Mouse (Mus musculus): ENCODE measurements at regions not wholly inside any gene's neighbourhood (a gene's known extent, or its start where the extent isn't known, plus 50 kb on each side); places are given as distances from the start of the nearest gene placed in this dataset.

DNA sequence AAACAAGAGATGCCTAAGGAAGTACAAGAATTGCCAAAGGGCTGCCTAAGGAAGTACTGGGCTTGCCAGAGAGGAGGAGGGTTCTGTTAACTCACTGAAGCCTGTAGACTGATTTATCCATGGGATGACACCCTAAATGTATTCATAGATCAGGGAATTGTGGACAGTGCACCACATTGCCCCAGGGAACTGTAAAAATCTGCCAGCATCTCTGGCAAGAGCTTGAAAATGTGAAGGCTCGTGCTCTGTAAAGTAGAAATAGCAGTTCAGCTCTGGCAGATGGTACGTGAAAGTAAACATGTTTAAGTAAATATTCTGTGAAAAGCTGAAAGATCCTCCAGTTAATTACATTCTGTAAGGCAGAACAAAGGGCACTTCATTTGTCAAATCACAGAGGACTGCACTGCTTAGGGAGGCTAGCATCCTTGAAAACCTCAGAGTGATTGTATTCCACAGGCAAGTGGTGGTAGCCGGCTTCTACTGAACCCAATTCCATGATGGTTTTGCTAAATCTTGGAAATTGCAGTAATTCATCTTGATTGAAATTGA, 445.9 kb upstream of the Grin3a start:
- DNase-seq, result no peak

DNA sequence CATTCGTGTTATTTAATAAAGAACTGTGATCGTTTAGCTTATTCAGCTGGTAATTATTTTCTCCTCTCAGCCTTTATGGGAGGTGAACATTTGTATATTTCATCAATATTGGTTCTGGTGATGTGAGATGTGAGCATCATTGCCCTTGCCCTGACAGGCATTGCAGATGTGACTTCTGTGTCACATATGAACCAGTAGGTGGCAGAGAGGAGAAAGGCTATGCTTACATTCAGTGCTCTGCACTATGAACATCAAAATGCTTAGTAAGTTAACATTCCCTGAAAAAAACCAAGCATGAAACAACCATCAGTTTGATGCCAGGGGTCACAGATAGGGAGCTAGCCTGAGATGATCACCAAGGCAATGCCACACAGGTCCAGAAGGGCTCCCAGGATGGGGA, 441.1 kb upstream of the Grin3a start:
- DNase-seq, result no peak

DNA sequence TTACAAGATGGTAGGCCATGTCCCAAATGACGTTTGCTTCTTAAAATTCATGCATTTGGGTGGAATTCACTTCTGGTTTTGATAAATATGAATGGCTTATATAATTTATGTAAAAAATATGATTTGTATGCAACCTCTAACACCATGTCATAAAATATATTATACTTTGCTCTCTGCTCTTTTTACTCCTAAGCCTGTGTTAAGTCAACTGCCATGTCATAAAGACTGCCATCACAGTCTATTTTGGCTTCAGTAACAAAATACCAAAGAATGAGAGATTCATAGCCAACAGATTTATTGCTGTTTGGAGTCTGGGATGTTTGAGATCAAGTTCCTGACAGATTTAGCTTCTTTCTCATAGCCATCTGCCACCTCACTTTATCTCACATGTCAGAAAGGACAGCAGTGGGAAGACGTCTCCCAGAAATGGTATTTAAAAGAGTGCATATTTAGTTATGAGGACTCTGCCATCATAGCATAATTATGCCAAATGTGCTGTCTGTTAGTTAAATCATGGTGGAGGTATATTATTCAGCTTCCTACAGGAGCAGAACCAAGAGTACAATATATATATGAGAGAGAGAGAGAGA, 413.6 kb upstream of the Grin3a start:
- DNase-seq, result peak; percentile 9

DNA sequence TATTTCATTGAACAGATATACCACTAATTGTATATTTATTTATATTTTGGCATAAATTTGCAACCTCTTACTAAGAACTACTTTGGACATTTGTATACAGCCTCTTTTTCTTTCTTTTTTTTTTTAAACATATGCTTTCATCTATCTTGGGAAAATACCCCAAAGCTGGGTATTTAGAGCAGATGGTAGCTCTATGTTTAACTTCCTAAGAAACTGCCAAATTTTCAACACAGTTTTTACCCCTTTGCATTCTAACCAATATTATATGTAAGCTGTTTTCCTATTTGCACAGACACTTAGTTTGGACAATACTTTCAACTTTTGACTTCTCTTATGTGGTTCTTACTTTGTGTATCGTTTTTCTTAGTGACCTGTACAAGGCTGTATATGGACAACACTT, 396.5 kb upstream of the Grin3a start:
- no peak for DNase-seq

DNA sequence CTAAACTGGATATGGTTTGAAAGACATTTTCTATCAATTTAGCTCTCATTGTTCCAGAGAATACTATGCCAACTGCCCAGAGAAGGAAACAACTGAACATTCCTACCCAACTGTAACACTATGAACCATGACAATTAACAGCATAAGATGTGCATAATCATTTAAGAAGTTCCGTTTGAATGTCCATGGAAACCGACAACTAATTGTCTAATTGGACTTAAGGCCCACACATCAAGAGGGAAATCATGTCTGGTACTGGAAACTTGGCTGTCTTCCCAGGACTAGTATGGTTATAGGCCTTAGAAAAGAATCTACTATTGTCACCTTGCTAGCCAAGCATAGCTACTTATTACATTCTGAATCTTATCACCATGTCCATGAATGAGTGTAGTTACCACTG, 395.4 kb upstream of the Grin3a start:
- DNase-seq, result no peak

DNA sequence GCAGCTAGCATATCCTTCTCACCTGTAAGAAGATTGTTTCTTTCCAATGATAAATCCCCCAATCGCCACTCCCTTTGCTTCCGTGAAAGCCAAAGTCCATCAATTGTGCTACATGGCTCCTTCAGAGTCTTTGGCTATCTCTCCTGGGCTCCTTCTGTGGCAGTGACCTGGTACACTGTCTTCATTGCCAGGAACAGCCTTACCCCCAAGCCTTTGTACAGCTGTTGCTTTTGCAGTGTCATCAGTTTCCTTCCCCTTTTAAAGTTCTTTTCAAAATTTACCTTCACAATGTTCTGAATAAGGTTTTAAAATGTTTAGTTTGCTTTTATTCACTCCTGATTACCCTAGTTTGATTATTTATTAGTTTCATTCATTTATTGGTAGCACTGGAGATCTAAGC, 393.8 kb upstream of the Grin3a start:
- no peak for DNase-seq

DNA sequence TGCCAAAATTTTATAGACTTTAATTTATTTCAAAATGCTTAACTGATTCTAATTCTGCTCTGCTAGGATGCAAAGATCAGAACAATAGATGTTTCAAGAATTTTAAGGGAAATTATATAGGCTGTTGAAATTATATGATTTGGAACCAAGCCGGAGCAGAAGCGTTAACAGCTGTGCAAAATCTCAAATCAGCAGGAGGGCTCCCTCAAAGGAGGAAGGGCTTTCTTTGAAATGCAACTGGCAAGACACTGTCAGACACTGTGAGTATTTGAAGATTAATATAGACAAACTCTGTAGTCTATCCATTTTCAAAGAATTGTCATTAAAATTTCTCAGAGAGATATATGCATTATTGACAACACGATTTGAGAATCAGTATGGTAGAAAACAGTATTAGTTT, 389.9 kb upstream of the Grin3a start:
- DNase-seq, result no peak

DNA sequence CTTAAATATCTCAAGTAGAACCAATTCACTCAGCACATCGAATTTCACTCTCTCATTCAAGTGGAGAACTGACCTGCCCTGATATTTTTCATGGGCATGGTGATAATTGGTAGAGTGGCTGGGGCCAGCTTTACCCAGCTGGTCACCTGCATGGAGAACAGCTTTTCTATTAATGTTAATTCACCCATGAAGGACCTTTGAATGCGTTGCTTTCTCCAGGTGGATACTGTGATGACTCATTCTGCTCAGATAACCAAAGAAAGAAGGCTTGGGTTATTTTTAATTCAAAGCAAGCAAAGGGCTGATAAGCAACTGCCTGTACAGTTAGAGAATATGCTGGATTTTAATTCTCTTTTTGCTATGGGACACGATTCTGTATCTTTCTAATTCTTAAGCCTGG, 357.8 kb upstream of the Grin3a start:
- no peak for DNase-seq

DNA sequence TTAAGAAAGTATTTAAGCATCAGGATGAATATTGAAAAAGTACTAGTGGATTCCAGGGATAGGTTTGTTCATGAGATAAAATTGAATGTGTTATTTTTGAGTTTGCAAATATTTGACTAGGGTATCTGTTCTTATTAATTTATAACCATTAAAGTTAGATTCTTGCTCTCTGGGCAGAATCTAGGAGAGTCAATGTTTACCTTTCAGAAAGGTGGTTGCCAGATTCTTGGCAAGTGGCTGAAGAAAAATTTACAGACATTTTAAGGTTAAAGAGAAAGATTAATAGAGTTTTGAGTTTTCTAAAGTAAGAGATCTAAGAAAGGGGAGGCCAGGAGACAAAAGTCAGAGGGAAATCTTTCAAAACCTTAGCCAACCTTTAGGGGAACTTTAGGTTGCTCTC, 331.7 kb upstream of the Grin3a start:
- no peak for DNase-seq

DNA sequence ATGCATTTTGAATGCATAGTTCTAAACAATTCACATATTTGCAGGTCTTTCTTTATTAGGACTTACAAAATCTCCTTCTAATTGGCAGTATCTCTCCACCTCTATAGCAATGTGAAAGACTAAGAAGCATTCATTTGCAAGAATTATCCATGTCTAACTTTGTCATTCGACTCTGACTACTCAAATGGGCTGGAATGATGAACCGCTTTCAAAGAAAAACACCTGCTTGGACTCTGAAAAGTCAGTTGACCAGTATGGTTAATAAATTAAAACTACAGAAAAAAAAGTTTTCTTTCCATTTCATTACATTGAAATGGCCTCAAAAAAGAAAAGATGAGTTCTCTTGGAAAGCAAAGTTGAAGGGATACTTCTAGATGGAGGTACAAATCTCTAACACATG, 331.1 kb upstream of the Grin3a start:
- no peak for DNase-seq

DNA sequence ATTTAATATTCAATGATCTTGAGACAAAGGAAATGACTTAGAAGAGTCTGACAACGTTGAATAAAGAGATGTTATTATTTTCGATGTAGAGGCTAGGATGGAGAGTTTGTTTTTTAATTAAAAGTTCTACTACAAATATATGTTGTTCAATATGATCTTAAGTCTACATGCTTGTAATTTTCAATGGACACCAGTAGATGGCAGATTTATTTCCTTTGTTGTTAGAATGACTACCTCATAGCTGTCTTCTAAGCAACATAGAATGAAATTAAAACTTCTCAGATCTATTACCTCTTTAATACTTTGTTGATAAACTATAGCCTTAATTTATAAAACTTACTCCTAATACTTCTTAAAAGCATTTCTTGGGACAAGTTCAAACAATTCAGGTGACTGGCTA, 315.3 kb upstream of the Grin3a start:
- no peak for DNase-seq

DNA sequence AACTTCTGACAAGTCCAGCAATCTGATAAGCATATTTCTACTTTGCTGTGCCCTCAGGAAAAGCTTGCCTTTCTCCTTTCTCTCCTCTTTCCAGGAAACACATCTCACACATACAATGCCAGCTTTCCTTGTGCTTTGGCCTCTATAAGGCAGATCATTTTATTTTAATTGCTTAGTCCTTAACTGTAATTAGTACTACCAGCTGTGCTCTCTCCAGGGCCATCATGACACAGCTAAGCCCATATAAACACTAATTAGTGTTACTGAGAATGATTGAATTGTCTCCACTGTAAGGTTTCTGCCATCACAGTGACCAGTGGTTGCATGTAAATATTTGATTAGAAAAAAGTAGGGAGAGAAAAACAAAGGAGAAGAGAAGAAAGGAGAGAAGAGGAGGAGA, 300.4 kb upstream of the Grin3a start:
- no peak for DNase-seq

DNA sequence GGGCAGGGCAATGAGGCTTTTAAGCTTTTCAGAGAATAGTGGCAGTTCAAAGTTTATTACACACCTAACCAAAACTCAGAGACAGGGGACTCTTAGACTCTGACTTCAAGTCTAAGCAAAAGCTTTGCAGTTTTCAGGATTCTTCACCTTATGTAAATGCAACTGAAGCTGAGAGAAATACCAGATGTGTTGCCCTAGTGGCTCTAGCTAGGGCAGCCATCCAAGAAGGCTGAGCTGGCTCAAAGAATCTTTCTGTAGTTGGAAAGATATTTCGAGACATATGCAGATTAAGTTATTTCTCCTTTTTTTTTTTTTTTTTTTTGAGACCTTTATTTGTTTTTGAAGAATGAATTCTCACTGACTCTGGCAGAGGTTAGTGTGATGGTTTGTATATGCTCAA, 284.7 kb upstream of the Grin3a start:
- peak; percentile 48 for DNase-seq

DNA sequence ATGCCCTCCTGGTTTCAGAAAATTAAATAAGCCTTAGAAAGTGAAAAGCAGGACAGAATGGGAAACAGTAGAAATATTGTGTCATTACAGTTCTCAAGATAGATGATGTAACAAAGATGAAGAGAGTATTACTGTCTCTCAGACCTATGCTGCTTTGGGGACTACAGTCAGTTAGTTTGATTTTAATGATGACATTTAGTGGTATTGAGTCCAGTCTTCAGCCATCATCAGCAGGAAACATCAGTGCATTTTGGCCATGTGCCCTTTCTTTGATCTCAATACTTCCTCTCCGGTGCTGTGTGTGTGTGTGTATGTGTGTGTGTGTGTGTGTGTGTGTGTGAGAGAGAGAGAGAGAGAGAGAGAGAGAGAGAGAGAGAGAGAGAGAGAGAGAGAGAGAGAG, 261.0 kb upstream of the Grin3a start:
- DNase-seq, result no peak

DNA sequence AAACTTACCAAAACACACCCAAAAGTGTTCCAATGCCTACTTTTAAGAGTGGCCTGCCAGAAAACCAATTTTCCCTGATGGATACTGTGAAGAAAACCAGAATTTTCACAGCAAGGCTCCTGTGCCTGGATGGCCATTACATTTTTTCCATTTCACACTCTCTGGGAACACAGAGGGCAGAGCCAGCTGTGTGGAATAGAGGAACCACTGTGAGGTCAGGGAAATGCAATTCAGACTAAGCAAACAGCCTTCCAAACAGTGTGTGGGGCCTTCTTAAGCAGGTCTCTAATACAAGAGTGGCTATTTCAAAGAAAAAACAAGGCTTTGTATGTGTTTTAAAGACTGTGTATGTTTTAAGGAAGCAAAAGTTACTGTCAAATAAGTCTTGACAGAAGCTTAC, 242.3 kb upstream of the Grin3a start:
- no peak for DNase-seq

DNA sequence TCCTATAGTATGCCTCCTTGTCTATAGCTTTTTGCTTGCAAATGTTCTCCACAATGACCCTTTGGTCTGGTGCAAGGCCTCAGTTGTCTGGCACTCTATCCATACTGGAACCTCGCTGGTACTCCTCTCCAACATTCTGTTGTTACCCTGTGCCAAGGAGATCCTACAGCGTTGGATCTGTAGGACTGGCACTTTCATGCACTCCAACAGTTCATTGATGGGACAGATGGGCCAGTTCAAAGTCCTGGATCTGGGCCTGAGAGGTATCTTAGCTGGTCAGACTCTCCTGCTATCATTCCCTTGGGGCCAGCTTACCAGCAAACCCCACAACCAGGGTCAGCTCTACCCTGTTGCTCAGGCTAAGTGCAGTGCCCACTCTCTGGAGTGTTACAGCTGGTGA, 241.1 kb upstream of the Grin3a start:
- no peak for DNase-seq

DNA sequence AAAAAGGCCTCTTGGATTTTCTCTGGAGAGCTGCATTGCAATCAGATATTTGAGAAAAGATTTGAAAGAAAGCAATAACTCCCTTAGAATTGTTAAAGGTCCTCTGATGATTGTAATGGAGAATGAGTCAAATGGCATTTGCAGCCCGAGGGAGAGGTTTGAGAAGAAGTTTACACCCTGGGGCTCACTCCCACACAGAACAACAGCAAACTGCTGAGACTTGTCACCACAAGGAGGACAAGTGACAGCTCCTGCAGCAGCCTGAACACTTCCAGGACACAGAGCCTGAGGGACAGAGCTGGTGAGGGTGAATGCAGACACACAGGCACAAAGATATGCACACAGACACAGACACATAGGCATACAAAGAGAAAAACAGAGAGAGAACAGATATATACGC, 210.0 kb upstream of the Grin3a start:
- DNase-seq, result peak; percentile 9

DNA sequence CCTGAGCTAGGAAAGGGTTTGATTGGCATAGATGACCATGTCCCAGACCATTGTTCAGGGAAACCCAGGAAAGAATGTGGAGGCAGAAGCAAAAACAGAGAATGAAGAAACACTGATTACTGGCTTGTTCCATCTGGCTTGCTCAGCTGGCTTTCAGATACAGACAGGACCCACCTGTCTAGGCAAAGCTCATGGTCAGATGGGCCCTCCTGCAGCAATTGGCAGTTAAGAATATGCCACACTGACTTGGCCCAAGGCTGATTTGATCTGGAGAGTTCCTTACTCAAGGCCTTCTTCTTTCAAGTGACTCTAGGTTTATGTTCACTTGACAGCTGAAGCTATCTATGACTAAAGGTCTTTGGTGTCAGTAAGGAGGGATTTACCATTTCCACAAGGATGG, 195.9 kb upstream of the Grin3a start:
- no peak for DNase-seq

DNA sequence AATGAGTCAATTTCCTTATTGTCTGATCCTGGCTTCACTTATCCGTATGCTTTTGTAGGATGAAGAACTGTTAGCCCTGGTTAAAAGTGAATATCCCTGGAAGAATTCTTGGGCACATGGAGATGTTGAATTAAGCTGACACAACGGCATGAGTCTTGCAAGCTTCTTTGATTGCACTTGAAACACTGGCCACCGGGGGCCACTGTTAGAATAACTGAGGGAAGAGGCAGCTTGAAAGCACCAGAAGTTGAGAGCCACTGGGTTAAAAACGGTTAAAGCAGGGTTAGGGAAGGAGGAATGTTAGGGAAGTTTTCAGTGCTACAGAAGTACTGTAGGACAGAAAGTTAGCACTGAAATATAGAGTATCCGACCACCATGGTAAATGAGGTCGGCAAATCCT, 190.5 kb upstream of the Grin3a start:
- peak; percentile 7 for DNase-seq

DNA sequence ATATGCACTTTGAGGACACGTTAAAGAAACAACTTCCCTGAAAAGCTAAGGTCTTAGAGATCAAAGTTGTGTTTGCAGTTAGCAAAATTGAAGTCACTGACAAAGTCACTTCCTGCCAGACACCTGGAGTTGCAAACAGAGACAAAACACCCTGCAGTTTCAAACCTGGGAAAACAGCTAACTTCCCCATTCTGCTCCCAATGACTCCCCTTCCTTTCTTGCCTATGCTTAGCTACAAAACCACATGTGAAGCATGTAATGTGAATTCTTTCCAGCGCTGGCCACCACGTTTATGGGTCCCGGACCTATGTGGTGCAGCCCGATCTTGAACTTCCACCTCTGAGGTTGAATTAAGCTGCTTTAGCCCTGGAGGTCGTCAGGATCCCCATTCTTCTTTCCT, 179.8 kb upstream of the Grin3a start:
- no peak for DNase-seq
